Mouse (Mus musculus) testis, adult 2 months (tissue): ENCODE data around the gene Fam208a.

Experiments used
- CTCF ChIP-seq: fragments of 200-500 bp; IDR thresholded peaks from 2 replicates; pipeline ENCODE4 v1.5.1; 2012; ENCODE audit warnings: low read depth, mild to moderate bottlenecking, inconsistent platforms, low read length, moderate library complexity; ENCODE audit not compliant: control insufficient read depth, insufficient read depth, insufficient replicate concordance
- POLR2A ChIP-seq: fragments of 200-500 bp; IDR thresholded peaks from 2 replicates; pipeline ENCODE4 v1.6.1; 2012; ENCODE audit warnings: low read depth, mild to moderate bottlenecking, inconsistent platforms, low read length, moderate library complexity; ENCODE audit not compliant: control insufficient read depth

GRCm38 (mm10) chr14:27391776-27392308, 36.8 kb upstream of the Fam208a start:
- TF ChIP-seq CTCF = no peak
- TF ChIP-seq POLR2A = no peak
